Mouse (Mus musculus) kidney, embryonic 14.5 days (tissue): ENCODE measurements around the gene Utp3. TPM values are rescaled to one million over a fixed set of nuclear protein-coding genes. Genes with fewer than 3 reads are reported as not detected.

Experiments used
- ATAC-seq: fragments of 200-750 bp; cut with Nextera tagmentation; 2 replicates; pipeline ENCODE4 v1.8.0; 2017; ENCODE audit warnings: moderate number of reproducible peaks, mild to moderate bottlenecking, moderate TSS enrichment, moderate library complexity; ENCODE audit not compliant: low FRiP score, low TSS enrichment
- H3K27ac ChIP-seq: fragments of 300-500 bp; sonication (generic); 2 replicates; pipeline ENCODE4 v1.5.1; 2014; ENCODE audit warnings: low read depth, mild to moderate bottlenecking, low read length, moderate library complexity, mixed read lengths
- H3K27me3 ChIP-seq: fragments of 300-500 bp; sonication (generic); 2 replicates; pipeline ENCODE4 v1.6.1; 2014; ENCODE audit warnings: mild to moderate bottlenecking, low read length; ENCODE audit not compliant: control insufficient read depth, insufficient read depth
- H3K36me3 ChIP-seq: fragments of 300-500 bp; sonication (generic); 2 replicates; pipeline ENCODE4 v1.6.1; 2014; ENCODE audit warnings: low read length, mixed read lengths; ENCODE audit not compliant: control insufficient read depth, insufficient read depth
- H3K4me1 ChIP-seq: fragments of 300-500 bp; sonication (generic); 2 replicates; pipeline ENCODE4 v1.6.1; 2014; ENCODE audit warnings: low read length, mixed read lengths; ENCODE audit not compliant: control insufficient read depth, insufficient read depth
- H3K4me2 ChIP-seq: fragments of 300-500 bp; sonication (generic); replicated peaks from 2 replicates; pipeline ENCODE4 v1.6.1; 2014; ENCODE audit warnings: low read depth, mild to moderate bottlenecking, low read length
- H3K4me3 ChIP-seq: fragments of 300-500 bp; sonication (generic); 2 replicates; pipeline ENCODE4 v1.5.1; 2014; ENCODE audit warnings: mild to moderate bottlenecking, low read length
- H3K9ac ChIP-seq: fragments of 300-500 bp; sonication (generic); 2 replicates; pipeline ENCODE4 v1.6.1; 2014; ENCODE audit warnings: low read depth, mild to moderate bottlenecking, low read length, moderate library complexity
- H3K9me3 ChIP-seq: fragments of 300-500 bp; sonication (generic); 2 replicates; pipeline ENCODE4 v1.6.1; 2016; ENCODE audit warnings: low read length; ENCODE audit not compliant: control insufficient read depth
- WGBS: fragments of 180-500 bp; shearing (Covaris S2); extraction: QIAGEN DNeasy Blood & Tissue Kit; methylation state at CpG from one replicate; pipeline ENCODE4 v1.1.7; 2014; 5-methylcytosine and 5-hydroxymethylcytosine counted together
- polyA plus RNA-seq: library from polyadenylated mRNA; unstranded; fragments of >200 nt; fragmentation: Nextera tagmentation; extraction: Ambion mirVana; gene quantifications from 2 replicates; pipeline ENCODE4 v1.2.1, GENCODE M21; 2014

The Utp3 gene
- 73.4 and 88.8 TPM in 2 replicates for polyA plus RNA-seq

DNA sequence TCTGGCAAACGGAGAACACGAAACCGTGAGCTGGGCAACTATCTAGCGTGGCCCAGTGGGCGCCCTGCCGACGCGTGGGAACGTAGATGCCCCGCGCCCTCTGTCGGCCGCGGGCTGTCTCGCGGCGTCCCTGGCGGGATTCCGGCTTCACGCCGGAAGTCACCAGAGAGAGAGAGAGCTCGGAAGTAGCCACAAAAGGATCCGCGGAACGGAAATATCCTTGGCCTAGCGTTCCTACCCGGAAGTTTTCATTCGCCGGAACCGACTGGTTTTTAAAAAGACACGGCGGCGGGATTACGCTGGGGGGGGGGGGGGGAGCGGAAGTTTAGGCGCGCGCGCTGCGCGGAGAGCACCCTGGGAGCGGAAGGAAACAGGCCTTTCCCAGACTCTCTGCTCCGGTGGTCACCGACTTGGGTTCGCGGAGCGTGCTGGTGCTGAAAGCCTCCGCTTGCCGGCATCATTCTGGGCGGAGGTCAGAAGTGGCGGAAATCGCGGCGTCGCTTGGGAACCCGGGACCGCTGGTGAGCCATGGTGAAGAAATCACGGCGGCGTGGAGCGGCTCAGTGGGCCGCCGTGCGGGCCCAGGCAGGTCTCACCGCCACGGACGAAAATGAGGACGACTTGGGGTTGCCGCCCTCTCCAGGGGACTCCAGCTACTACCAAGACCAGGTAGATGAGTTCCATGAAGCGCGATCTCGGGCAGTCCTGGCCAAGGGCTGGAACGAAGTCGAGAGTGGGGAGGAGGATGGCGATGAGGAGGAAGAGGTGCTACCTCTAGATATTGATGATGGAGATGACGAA, at the start of gene Utp3:
TSS of gene Utp3 (plus strand) at position 377 of the 801 bp plus-strand sequence.
- Histone ChIP-seq H3K9me3 (no peaks in the 10 kb centered on the region), H3K36me3 (no peaks in the 10 kb centered on the region), H3K4me1 (peaks cover 11% of the 10 kb centered on the region; the same call in 1 of the 2 replicates), H3K27me3 (no peaks in the 10 kb centered on the region), H3K4me2 (peak within 1 kb of the TSS; percentile 83), H3K27ac (peak within 1 kb of the TSS; percentile 94), H3K4me3 (peak within 1 kb of the TSS; percentile 90), H3K9ac (peak within 1 kb of the TSS; percentile 92)
- WGBS, result under 1% methylated on average over 72 of the region's 76 CpGs
- ATAC-seq, result peak; percentile 96

GRCm38 (mm10) chr5:88508555-88508954, 45.7 kb upstream of the Utp3 start:
- Histone ChIP-seq H3K27me3 (no peaks in the 10 kb centered on the region), H3K4me3 (no peak overlapping the region), H3K36me3 (no peaks in the 10 kb centered on the region), H3K4me1 (no peaks in the 10 kb centered on the region), H3K9me3 (no peaks in the 10 kb centered on the region), H3K27ac (no peak overlapping the region), H3K4me2 (no peak overlapping the region), H3K9ac (no peak overlapping the region)
- ATAC-seq, result no peak
- WGBS, result 53% methylated on average over 1 of the region's 1 CpGs

- H3K4me2 ChIP-seq, result no peak overlapping the region
- 94% methylated on average over 1 of the region's 1 CpGs for WGBS
- H3K9ac ChIP-seq, result no peak overlapping the region
- no peak overlapping the region for H3K27ac ChIP-seq
- no peaks in the 10 kb centered on the region for H3K27me3 ChIP-seq
- H3K4me3 ChIP-seq, result no peak overlapping the region
- no peaks in the 10 kb centered on the region for H3K9me3 ChIP-seq
- no peak for ATAC-seq
- no peaks in the 10 kb centered on the region for H3K36me3 ChIP-seq
- H3K4me1 ChIP-seq, result no peaks in the 10 kb centered on the region
Measured at GRCm38 (mm10) chr5:88508990-88509389, 45.3 kb upstream of the Utp3 start.

DNA sequence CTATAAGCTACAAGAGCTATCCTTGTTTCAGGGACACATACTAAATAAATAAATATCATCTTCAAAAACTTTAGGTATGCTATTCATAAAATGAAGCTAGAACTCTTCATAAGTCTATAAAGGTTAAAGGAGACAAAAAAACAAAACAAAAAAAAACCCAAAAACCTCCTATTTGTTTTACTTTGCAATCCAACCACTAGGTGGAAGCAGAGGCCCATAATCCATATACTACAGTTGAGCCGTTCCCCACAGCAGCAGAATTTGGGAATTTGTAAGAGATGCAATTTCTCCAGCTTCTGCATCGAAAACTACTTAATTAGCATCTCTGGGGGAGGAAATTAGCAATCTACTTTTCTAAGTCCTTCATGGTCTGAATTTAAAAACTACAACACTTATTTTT, 35.0 kb upstream of the Utp3 start:
- Histone ChIP-seq H3K27me3 (no peaks in the 10 kb centered on the region), H3K9ac (no peak overlapping the region), H3K27ac (no peak overlapping the region), H3K36me3 (no peaks in the 10 kb centered on the region), H3K4me2 (no peak overlapping the region), H3K4me1 (no peaks in the 10 kb centered on the region), H3K4me3 (no peak overlapping the region), H3K9me3 (no peaks in the 10 kb centered on the region)
- 4% methylated on average over 2 of the region's 2 CpGs for WGBS
- ATAC-seq, result no peak

DNA sequence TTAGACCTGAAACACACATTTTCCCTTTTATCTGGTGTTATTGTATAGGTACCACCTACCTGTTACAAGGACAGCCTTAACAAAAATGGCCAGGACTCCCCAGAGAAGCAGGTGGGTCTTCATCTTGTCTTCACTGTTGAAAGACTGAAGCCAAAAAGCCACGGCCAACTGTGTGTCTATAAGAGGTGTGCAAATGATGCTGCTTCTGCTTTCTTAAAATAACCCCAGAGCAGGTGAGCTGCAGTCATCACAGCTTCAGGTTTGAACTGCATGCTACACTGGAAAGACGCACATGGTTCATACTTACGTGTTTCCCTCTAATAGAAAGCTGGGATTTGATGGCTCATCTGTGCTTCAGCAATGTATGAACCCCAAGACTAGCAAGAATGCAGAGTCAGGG, 26.6 kb upstream of the Utp3 start, which contains the start of gene Jchain:
TSS of gene Jchain (minus strand) at position 235 of the 400 bp plus-strand sequence.
- no peak within 1 kb of the TSS for H3K4me2 ChIP-seq
- no peak within 1 kb of the TSS for H3K27ac ChIP-seq
- no peaks in the 10 kb centered on the region for H3K27me3 ChIP-seq
- H3K9me3 ChIP-seq, result no peaks in the 10 kb centered on the region
- no peaks in the 10 kb centered on the region for H3K36me3 ChIP-seq
- H3K4me3 ChIP-seq, result no peak within 1 kb of the TSS
- no peaks in the 10 kb centered on the region for H3K4me1 ChIP-seq
- no peak within 1 kb of the TSS for H3K9ac ChIP-seq
- WGBS, result 89% methylated on average over 3 of the region's 3 CpGs
- ATAC-seq, result no peak

DNA sequence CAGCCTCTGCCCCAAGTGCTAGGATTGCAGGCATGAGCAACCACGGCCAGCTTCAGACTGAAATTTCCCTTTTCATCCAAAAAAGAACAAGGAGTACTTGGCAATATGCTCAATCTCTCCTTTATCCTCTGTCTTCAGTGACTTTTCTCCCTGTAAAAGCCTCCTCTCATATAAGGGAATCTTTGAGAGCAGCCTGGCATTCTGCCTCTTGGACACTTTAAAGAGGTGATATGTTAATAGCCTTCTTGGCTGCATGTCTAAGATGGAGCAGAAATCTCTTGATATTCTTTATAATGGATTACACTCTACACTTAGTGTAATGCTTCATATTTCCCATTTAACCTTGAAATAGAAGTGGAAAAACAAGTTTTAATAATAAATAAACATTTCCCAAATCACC, 23.4 kb upstream of the Utp3 start:
- 76% methylated on average over 1 of the region's 1 CpGs for WGBS
- no peak for ATAC-seq
- no peaks in the 10 kb centered on the region for H3K36me3 ChIP-seq

DNA sequence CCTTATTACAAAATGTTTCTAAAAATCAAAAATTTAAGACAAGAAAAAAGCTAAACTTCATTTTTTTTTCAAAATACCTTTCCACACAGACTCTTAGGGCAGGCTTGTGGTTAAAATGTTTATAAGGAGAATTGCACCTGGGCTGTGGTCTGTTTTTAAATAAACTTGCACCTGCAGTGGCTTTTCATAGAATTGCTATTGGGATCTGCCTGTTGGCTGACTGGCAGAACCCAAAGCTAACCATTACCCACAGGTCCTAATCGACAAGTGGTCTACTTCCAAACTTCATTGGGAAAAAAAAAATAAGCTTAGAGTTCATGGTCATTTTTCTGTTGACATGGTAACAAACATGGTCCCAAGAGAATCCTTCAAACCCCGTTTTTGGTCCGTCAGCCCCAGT, 19.6 kb upstream of the Utp3 start:
- WGBS, result 69% methylated on average over 3 of the region's 3 CpGs
- no peak overlapping the region for H3K4me2 ChIP-seq
- H3K4me3 ChIP-seq, result no peak overlapping the region
- no peaks in the 10 kb centered on the region for H3K27me3 ChIP-seq
- no peaks in the 10 kb centered on the region for H3K36me3 ChIP-seq
- H3K9me3 ChIP-seq, result no peaks in the 10 kb centered on the region
- H3K4me1 ChIP-seq, result no peaks in the 10 kb centered on the region
- no peak overlapping the region for H3K27ac ChIP-seq
- ATAC-seq, result no peak
- H3K9ac ChIP-seq, result no peak overlapping the region

More for the DNA sequence above, 23.4 kb upstream of the Utp3 start:
- Histone ChIP-seq H3K4me1 (no peaks in the 10 kb centered on the region), H3K4me2 (no peak overlapping the region), H3K27me3 (no peaks in the 10 kb centered on the region), H3K9me3 (no peaks in the 10 kb centered on the region), H3K27ac (no peak overlapping the region), H3K4me3 (no peak overlapping the region), H3K9ac (no peak overlapping the region)

- Histone ChIP-seq H3K4me3 (no peak overlapping the region), H3K27me3 (no peaks in the 10 kb centered on the region), H3K4me2 (no peak overlapping the region), H3K4me1 (no peaks in the 10 kb centered on the region), H3K36me3 (no peaks in the 10 kb centered on the region), H3K27ac (no peak overlapping the region), H3K9ac (no peak overlapping the region), H3K9me3 (no peaks in the 10 kb centered on the region)
- no peak for ATAC-seq
Measured at GRCm38 (mm10) chr5:88540845-88541244, 13.4 kb upstream of the Utp3 start.

DNA sequence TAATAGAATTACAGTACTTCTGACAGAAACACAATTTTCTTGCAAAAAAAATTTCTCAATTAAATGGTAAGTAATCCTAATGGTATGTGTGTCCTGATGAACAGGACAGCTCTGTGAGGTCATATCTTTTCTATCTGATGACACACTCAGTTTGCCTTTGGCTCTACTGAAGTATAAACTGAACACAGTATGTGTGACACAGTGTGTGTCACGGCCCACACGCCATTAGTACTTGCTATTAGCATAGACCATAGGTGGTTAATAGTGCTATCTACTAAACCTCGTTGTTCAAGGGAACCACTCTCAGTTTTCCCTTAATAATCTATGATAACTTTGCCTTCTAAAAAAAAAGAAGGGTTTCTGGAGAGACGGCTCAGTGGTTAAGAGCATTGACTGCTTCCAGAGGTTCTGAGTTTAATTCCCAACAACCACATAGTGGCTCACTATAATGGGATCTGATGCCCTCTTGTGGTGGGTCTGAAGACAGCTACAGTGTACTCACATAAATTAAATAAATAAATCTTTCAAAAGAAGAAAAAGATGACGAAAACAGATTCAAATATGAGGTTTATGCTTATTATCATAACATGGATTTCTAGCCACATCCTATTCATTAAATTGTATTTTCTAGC, 11.5 kb upstream of the Utp3 start:
- 58% methylated on average over 5 of the region's 5 CpGs for whole genome bisulfite sequencing
- no peak overlapping the region for H3K4me2 ChIP-seq
- peak; percentile 75; the same call in 1 of the 2 replicates for ATAC-seq

More for the DNA sequence above, 11.5 kb upstream of the Utp3 start:
- Histone ChIP-seq H3K9ac (no peak overlapping the region), H3K4me3 (no peak overlapping the region), H3K9me3 (no peaks in the 10 kb centered on the region), H3K27me3 (no peaks in the 10 kb centered on the region), H3K36me3 (no peaks in the 10 kb centered on the region), H3K4me1 (no peaks in the 10 kb centered on the region), H3K27ac (no peak overlapping the region)
